Mouse (Mus musculus) limb, embryonic 10.5 days (tissue): ENCODE results near the gene Rsf1. TPM values are rescaled to one million over a fixed set of nuclear protein-coding genes. Genes with fewer than 3 reads are reported as not detected.

Experiments used
- DNase-seq: peaks from one replicate; pipeline ENCODE4 v3.0.0-alpha.2; 2017; ENCODE audit warnings: low spot score
- H3K27ac ChIP-seq: fragments of 300-500 bp; sonication (generic); 2 replicates; pipeline ENCODE4 v1.5.1; 2016; ENCODE audit warnings: mild to moderate bottlenecking
- H3K27me3 ChIP-seq: fragments of 300-500 bp; sonication (generic); 2 replicates; pipeline ENCODE4 v1.6.1; 2016; ENCODE audit warnings: low read depth, mild to moderate bottlenecking; ENCODE audit not compliant: poor library complexity, severe bottlenecking
- H3K36me3 ChIP-seq: fragments of 300-500 bp; sonication (generic); 2 replicates; pipeline ENCODE4 v1.6.1; 2016; ENCODE audit warnings: mild to moderate bottlenecking, moderate library complexity
- H3K4me1 ChIP-seq: fragments of 300-500 bp; sonication (generic); 2 replicates; pipeline ENCODE4 v1.6.1; 2016
- H3K4me3 ChIP-seq: fragments of 300-500 bp; sonication (generic); 2 replicates; pipeline ENCODE4 v1.5.1; 2016; ENCODE audit warnings: mild to moderate bottlenecking, moderate library complexity
- H3K9me3 ChIP-seq: fragments of 300-500 bp; sonication (generic); replicated peaks from 2 replicates; pipeline ENCODE4 v1.6.1; 2016; ENCODE audit warnings: mild to moderate bottlenecking
- WGBS: fragments of 180-500 bp; shearing (Covaris S2); methylation state at CpG from one replicate; pipeline ENCODE4 v1.1.7; 2016; 5-methylcytosine and 5-hydroxymethylcytosine counted together
- polyA plus RNA-seq: library from polyadenylated mRNA; unstranded; fragments of >200 nt; fragmentation: Nextera tagmentation; extraction: Ambion mirVana; gene quantifications from 2 replicates; pipeline ENCODE4 v1.2.1, GENCODE M21; 2016

Rsf1 gene
- polyA plus RNA-seq, 1 experiment from 2014 or later = 25.6 TPM

DNA sequence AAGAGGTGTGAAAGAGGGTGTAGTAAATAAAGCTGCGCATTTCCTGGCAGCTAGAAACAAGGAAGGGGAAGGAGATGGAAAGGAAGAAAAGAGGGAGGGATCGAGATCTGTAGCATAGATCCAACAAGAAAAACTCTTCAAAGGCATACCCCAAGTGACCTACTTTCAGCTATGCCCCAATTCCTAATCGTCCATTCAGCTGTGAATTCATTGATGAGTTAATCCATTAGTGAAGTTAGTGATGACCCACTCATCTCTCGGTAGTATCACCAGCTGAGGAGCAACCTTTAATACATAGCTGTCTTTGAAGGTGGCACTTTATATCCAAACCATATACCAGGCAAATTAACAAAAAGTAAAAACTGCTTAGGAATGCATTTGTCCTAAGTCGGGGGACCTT is 8.8 kb downstream of the Rsf1 start:
- H3K4me1 ChIP-seq = peaks cover 8% of the 10 kb centered on the region; the same call in 1 of the 2 replicates
- DNase-seq = no peak
- peaks cover 24% of the 10 kb centered on the region for H3K36me3 ChIP-seq
- 84% methylated on average over 5 of the region's 5 CpGs for WGBS
- no peaks in the 10 kb centered on the region for H3K9me3 ChIP-seq
- H3K4me3 ChIP-seq = no peak overlapping the region
- H3K27me3 ChIP-seq = no peaks in the 10 kb centered on the region
- H3K27ac ChIP-seq = no peak overlapping the region

DNA sequence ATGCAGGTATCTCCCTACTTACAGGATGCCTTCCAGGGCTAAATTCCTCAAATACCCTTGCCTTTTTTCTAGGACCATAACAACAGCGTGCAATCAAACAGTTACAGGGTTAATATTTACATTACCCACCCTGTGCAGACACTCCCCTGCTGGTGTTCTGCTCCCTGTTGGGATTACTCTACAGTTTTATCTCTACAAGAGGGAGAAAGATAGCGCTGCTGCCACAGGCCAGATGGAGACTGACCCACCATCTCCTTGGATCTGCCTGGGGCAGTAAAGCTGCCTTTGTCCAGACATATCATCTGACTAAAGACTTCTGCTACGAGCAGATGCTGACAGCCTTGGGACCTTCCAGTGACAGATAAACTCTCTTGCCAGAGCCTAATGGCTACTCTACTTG is 10.8 kb downstream of the Rsf1 start:
- peaks cover 8% of the 10 kb centered on the region; the same call in 1 of the 2 replicates for H3K4me1 ChIP-seq
- DNase-seq = no peak
- no peaks in the 10 kb centered on the region for H3K27me3 ChIP-seq
- no peaks in the 10 kb centered on the region for H3K9me3 ChIP-seq
- H3K27ac ChIP-seq = no peak overlapping the region
- no peak overlapping the region for H3K4me3 ChIP-seq
- WGBS = 22% methylated on average over 3 of the region's 3 CpGs
- H3K36me3 ChIP-seq = peaks cover 38% of the 10 kb centered on the region

DNA sequence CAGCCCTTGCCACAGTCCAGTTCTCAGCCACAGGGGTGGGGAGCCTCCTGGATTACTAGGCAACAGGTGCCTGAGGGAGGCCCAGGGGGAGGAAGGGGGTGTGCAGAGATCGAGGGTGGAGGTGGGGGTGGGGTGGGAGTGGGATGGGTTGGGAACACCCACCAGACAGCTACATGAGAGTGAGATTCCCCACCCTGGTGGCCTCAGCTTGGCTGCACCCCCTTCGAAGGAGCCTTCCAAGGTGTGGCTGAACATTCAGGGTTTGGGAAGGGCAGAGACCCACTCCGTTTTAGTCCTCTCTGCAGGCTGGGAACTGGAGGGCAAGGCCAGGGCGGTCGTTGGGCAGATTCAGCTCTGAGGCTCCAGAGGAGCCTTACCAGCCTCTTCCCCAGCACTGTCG is 11.6 kb downstream of the Rsf1 start:
- Histone ChIP-seq H3K9me3 (no peaks in the 10 kb centered on the region), H3K4me1 (peaks cover 8% of the 10 kb centered on the region; the same call in 1 of the 2 replicates), H3K27me3 (no peaks in the 10 kb centered on the region), H3K4me3 (no peak overlapping the region), H3K36me3 (peaks cover 38% of the 10 kb centered on the region), H3K27ac (no peak overlapping the region)
- no peak for DNase-seq
- WGBS = 77% methylated on average over 6 of the region's 6 CpGs

DNA sequence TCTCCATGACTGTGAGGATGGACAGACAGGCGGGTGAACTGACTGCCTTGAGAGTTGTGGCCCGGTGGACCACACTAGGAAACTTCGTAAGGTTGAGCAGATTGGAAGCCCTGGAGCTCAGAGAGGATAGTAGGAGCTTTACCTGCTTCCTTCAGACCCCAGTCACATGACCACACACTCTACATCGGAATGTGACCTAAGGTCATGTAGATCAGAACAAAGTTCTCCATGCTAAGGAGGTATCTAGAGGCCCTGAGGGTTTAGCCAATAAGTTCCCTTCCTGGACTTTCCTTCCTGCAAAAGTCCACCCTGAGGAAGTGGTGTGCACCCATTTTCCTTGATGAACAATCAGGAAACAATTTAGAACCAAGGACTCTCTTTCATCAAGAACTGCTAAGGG is 12.7 kb downstream of the Rsf1 start:
- WGBS = 96% methylated on average over 4 of the region's 4 CpGs
- H3K36me3 ChIP-seq = peaks cover 38% of the 10 kb centered on the region
- no peaks in the 10 kb centered on the region for H3K27me3 ChIP-seq

DNA sequence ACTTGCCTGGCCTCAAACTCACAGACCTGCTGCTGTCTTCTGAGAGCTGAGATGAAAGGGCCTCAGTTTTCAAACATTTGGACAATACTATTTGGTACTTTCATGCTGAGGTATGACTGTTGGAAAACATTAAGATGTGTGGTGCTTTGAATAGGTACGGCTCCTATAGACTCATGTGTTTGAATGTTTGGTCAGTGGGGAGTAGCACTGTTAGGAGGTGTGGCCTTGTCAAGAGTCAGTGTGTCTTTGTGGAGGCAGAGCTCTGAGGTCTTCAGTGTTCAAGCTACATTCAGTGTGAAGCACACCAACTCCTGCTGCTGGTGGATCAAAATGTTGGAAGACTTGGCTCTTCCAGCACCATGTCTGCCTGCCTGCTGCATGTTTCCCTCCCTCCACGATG is 13.8 kb downstream of the Rsf1 start:
- no peaks in the 10 kb centered on the region for H3K9me3 ChIP-seq
- WGBS = 93% methylated on average over 2 of the region's 2 CpGs
- H3K4me3 ChIP-seq = no peak overlapping the region
- H3K27ac ChIP-seq = no peak overlapping the region
- H3K4me1 ChIP-seq = peaks cover 8% of the 10 kb centered on the region; the same call in 1 of the 2 replicates
- H3K27me3 ChIP-seq = no peaks in the 10 kb centered on the region
- peaks cover 38% of the 10 kb centered on the region for H3K36me3 ChIP-seq
- DNase-seq = no peak

More for the DNA sequence above, 12.7 kb downstream of the Rsf1 start:
- no peak overlapping the region for H3K27ac ChIP-seq
- H3K9me3 ChIP-seq = no peaks in the 10 kb centered on the region
- H3K4me3 ChIP-seq = no peak overlapping the region
- DNase-seq = no peak
- peaks cover 8% of the 10 kb centered on the region; the same call in 1 of the 2 replicates for H3K4me1 ChIP-seq

DNA sequence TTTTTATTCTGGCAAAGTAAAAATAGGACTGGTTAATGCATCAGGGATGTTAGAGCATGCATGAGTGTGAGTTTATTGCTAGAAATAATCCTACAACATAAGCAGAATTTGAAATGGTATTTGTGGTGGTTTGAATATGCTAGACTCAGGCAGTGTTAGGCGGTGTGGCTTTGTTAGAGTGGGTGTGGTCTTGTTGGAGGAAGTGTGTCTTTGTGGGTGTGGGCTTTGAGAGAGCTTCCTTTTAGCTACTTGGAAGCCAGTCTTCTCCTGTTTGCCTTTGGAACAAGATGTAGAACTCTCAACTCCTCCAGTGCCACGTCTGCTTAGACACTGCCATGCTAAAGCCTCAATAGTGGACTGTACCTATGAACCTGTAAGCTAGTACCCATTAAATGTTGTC is 18.9 kb downstream of the Rsf1 start:
- H3K36me3 ChIP-seq = peaks cover 20% of the 10 kb centered on the region
- WGBS = 92% methylated on average over 2 of the region's 2 CpGs
- no peaks in the 10 kb centered on the region for H3K4me1 ChIP-seq
- H3K27me3 ChIP-seq = no peaks in the 10 kb centered on the region
- no peak overlapping the region for H3K27ac ChIP-seq
- no peaks in the 10 kb centered on the region for H3K9me3 ChIP-seq
- no peak for DNase-seq
- no peak overlapping the region for H3K4me3 ChIP-seq

DNA sequence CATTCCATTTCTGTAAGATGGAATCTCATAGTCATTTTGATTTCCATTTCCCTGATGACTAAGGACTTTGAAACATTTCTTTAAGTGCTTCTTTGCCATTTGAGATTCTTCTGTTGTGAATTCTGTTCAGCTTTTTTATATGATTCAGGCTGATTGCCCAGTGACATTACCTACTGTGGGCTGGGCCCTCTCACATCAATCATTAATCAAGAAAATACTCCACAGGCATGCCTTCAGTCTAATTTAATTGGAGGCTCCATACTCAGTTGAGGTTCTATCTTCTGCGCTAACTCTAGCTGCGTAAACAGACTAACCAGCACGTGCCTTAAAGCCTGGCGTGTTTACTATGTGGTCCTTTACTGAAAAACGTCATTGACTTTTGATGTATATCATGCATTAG is 41.7 kb downstream of the Rsf1 start:
- 97% methylated on average over 5 of the region's 5 CpGs for WGBS
- Histone ChIP-seq H3K27me3 (no peaks in the 10 kb centered on the region), H3K9me3 (no peaks in the 10 kb centered on the region), H3K36me3 (peaks cover 24% of the 10 kb centered on the region), H3K27ac (no peak overlapping the region), H3K4me3 (no peak overlapping the region), H3K4me1 (no peaks in the 10 kb centered on the region)
- DNase-seq = no peak

DNA sequence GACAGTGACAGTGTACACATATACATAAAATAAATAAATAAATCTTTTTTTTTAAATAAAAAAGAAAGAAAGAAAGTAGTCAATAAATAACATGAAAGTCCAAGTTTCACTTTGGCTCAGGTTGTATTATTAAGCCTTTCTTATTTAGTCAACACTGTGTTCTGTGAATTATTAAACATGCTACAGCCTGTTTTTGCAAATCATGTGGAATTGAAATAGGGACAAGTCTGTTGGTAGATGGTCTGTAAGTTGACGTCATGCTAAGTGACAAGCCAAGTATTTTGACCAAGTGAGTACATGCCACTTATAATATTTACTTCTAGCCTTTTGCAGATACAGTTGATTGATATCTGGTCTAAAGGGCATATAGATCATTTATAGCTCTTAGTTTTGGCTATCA is 43.0 kb downstream of the Rsf1 start:
- Histone ChIP-seq H3K36me3 (peaks cover 18% of the 10 kb centered on the region), H3K4me1 (no peaks in the 10 kb centered on the region), H3K27ac (no peak overlapping the region), H3K27me3 (no peaks in the 10 kb centered on the region), H3K9me3 (no peaks in the 10 kb centered on the region), H3K4me3 (no peak overlapping the region)
- no peak for DNase-seq
- 91% methylated on average over 1 of the region's 1 CpGs for WGBS

DNA sequence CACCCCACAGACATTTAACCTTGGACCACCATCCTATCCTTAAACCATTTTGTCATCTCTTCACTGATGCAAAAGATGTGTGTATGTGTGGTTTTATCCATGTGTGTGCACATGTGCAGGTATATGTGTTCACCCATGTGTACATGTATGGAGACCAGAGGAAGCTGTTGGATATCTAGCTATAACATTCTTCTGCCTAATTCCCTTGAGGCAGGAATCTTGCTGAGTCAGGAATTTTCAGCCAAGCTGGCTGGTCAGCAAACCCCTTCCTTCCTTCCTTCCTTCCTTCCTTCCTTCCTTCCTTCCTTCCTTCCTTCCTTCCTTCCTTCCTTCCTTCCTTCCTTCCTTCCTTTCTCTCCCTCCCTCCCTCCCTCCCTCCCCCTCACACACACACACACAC is 43.7 kb downstream of the Rsf1 start:
- DNase-seq = no peak
- H3K9me3 ChIP-seq = no peaks in the 10 kb centered on the region
- peaks cover 11% of the 10 kb centered on the region for H3K36me3 ChIP-seq
- H3K4me3 ChIP-seq = no peak overlapping the region
- no peak overlapping the region for H3K27ac ChIP-seq
- H3K4me1 ChIP-seq = no peaks in the 10 kb centered on the region
- no peaks in the 10 kb centered on the region for H3K27me3 ChIP-seq

DNA sequence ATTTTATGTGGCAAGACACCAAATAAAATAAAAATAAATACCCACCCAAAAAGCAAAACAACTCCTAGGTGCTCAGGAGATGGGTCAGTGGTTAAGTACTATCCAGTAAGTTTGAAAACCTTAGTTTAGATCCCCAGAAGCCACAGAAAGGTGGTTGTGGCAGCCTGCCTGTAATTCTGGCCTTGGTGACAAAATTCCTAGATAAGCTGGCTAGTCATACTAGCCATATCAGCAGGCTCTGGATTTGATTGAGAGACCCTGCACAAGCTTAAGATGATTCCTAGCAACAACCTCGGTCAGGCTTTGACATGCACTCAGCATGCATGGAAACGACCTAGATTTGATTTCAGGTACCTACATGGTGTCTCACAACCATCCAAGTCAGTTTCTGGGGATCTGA is 49.7 kb downstream of the Rsf1 start:
- H3K36me3 ChIP-seq = peaks cover 8% of the 10 kb centered on the region; the same call in 1 of the 2 replicates
- H3K4me1 ChIP-seq = no peaks in the 10 kb centered on the region
- no peak overlapping the region for H3K4me3 ChIP-seq
- no peak for DNase-seq
- no peaks in the 10 kb centered on the region for H3K27me3 ChIP-seq
- no peak overlapping the region for H3K27ac ChIP-seq
- WGBS = 83% methylated on average over 2 of the region's 2 CpGs
- H3K9me3 ChIP-seq = no peaks in the 10 kb centered on the region

DNA sequence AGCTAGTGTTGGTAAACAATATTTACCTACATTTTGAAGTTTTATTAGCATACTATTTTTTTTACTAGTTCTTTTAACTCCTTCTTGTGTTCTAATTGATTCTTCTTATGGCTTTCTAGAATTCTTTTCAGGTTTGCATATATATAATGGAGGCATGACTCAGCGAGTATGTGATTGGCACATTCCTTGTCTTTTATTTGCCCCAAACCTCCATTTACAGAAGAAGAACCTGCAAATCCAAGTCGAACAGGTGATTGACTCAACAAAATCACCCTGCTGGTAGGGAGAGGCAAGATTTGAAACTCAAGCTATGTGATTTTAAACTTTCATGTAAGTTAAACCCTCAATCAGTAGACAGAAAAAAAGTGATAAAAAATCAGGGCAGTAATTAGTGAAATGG is 51.6 kb downstream of the Rsf1 start:
- WGBS = 88% methylated on average over 2 of the region's 2 CpGs
- peaks cover 8% of the 10 kb centered on the region; the same call in 1 of the 2 replicates for H3K36me3 ChIP-seq
- no peak overlapping the region for H3K27ac ChIP-seq
- H3K27me3 ChIP-seq = no peaks in the 10 kb centered on the region
- no peaks in the 10 kb centered on the region for H3K4me1 ChIP-seq
- H3K4me3 ChIP-seq = no peak overlapping the region
- no peaks in the 10 kb centered on the region for H3K9me3 ChIP-seq
- no peak for DNase-seq

DNA sequence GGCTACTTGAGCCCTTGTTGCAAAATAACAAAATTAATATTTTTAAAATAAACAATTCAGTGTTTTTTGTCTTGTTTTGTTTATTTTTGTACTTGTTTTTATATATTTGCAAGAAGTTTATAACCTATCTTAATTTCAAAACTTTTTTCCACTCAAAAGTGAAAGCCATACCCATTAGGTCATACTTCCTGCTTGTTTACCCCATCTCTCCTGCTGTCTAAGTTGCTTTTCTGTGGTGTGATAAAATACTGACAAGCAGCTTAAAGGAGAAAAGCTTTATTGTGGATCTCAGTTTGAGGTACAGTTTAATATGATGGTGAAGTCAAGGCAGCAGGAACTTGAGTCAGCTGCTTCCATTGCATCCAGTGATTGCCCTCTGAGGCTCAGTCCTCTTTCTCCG is 53.2 kb downstream of the Rsf1 start:
- peaks cover 17% of the 10 kb centered on the region for H3K36me3 ChIP-seq
- H3K9me3 ChIP-seq = no peaks in the 10 kb centered on the region
- WGBS = 95% methylated on average over 1 of the region's 1 CpGs
- DNase-seq = no peak
- H3K4me1 ChIP-seq = no peaks in the 10 kb centered on the region
- H3K4me3 ChIP-seq = no peak overlapping the region
- no peak overlapping the region for H3K27ac ChIP-seq
- H3K27me3 ChIP-seq = no peaks in the 10 kb centered on the region

DNA sequence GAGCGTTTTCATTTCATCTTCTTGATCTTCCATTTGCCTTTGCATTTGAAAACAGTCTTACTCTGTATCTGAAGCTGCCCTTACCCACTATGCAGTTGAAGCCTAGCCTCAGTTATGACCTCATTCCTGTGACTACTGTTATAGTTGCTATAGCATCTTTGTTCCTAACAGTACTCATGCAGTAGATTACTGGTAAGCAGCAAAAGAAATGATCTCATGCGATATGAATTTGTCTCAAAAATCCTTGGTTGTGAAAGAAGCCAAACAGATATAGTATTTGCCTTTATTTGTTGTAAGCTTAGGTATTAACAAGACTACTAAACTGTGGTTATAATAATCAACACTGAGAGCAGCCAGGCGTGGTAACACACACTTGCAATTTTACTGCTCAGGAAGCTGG is 65.4 kb downstream of the Rsf1 start:
- no peak for DNase-seq
- WGBS = 95% methylated on average over 3 of the region's 3 CpGs
- H3K36me3 ChIP-seq = peaks cover 7% of the 10 kb centered on the region
- H3K4me1 ChIP-seq = no peaks in the 10 kb centered on the region
- no peak overlapping the region for H3K27ac ChIP-seq
- no peak overlapping the region for H3K4me3 ChIP-seq
- H3K27me3 ChIP-seq = no peaks in the 10 kb centered on the region
- no peaks in the 10 kb centered on the region for H3K9me3 ChIP-seq

DNA sequence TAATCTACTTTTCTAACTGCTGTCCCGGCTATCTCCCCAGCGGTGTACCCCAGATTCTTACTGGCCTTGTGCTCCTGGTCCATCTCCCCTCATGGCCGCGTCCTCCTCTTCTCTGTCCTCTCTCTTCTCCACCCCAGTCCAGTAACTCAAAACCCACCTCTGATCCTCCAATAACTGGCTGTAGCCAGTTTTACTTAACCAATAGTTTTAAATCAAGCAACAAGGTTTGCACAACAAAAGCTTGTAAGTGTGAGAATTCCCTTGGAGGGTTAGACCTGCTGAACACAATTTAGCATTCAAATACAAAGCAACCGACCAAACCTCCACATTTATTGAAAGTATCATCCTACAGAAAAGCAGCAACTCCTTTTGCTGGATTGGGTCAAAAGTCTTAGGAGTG is 68.0 kb downstream of the Rsf1 start:
- WGBS = 89% methylated on average over 5 of the region's 5 CpGs
- Histone ChIP-seq H3K4me3 (no peak overlapping the region), H3K4me1 (no peaks in the 10 kb centered on the region), H3K9me3 (no peaks in the 10 kb centered on the region), H3K36me3 (peaks cover 10% of the 10 kb centered on the region), H3K27ac (no peak overlapping the region), H3K27me3 (no peaks in the 10 kb centered on the region)
- no peak for DNase-seq
